23 mouse cellular contexts compared by ENCODE assay signal in genomic region chr1:134850361-134850760, GRCm38 (mm10).
"Had no signal": no experiment of that assay in that cellular context is flagged by ENCODE, and none has a peak within 500 bp of the region (broad histone marks: within the 10 kb centered on the region; RNA-seq: fewer than 3 reads in every experiment).

No protein-coding gene starts in this region.

- H3K27me3 ChIP-seq: heart, embryonic 12.5 days; hindbrain, embryonic 12.5 days; intestine, embryonic 15.5 days; limb, embryonic 12.5 days; liver, embryonic 13.5 days had no signal

- DNase-seq: gastrocnemius, postnatal 14 days; heart, adult 2 months; heart, postnatal 10 days; heart, postnatal 4 days; kidney, adult 18-20 months; kidney, adult 8-10 months; kidney, postnatal 10 days; kidney, postnatal 25 days; kidney, postnatal 4 days; liver; liver, embryonic 13.5 days had no signal

- H3K4me1 ChIP-seq: hindbrain, embryonic 12.5 days; intestine, embryonic 15.5 days; limb, embryonic 12.5 days had no signal

- H3K9ac ChIP-seq: heart, embryonic 12.5 days; hindbrain, embryonic 12.5 days; hindbrain, embryonic 14.5 days; intestine, embryonic 15.5 days; limb, embryonic 12.5 days; liver, embryonic 13.5 days had no signal

- ATAC-seq: hindbrain, embryonic 16.5 days; inflammation-experienced regulatory T-cells, adult 6 months; intestine, embryonic 15.5 days; intestine, postnatal 0 days had no signal

- H3K36me3 ChIP-seq: intestine, embryonic 15.5 days; liver, embryonic 13.5 days had no signal

- H3K9me3 ChIP-seq: heart, embryonic 12.5 days; hindbrain, embryonic 10.5 days; hindbrain, embryonic 12.5 days; intestine, embryonic 15.5 days; limb, embryonic 10.5 days; limb, embryonic 12.5 days; liver, embryonic 13.5 days had no signal

- H3K4me3 ChIP-seq: heart, adult 2 months; heart, embryonic 12.5 days; hindbrain, embryonic 10.5 days; hindbrain, embryonic 12.5 days; intestine, embryonic 15.5 days; left cerebral cortex, adult 2 months; limb, embryonic 10.5 days; limb, embryonic 12.5 days; liver, embryonic 13.5 days had no signal

- H3K4me2 ChIP-seq: heart, embryonic 12.5 days; hindbrain, embryonic 12.5 days; hindbrain, embryonic 14.5 days; intestine, embryonic 15.5 days; limb, embryonic 12.5 days; liver, embryonic 11.5 days; liver, embryonic 13.5 days had no signal

- H3K27ac ChIP-seq: heart, adult 2 months; hindbrain, embryonic 10.5 days; hindbrain, embryonic 12.5 days; hindbrain, embryonic 14.5 days; intestine, embryonic 15.5 days; left cerebral cortex, adult 2 months; limb, embryonic 10.5 days; limb, embryonic 12.5 days; liver, embryonic 13.5 days had no signal
